Mouse (Mus musculus) embryonic fibroblast, embryonic 13.5 days (primary cell): Measurements from ENCODE around the gene Cdh23. TPM values are rescaled to one million over a fixed set of nuclear protein-coding genes. Genes with fewer than 3 reads are reported as not detected.
A peak's percentile ranks its signal among the peaks of the same experiment; 100 is the strongest.

Experiments
- H3K27ac ChIP-seq: 2 replicates; pipeline ENCODE4 v1.5.1; 2012; ENCODE audit warnings: low read length, control low read depth, inconsistent platforms; ENCODE audit not compliant: insufficient read depth
- H3K4me1 ChIP-seq: 2 replicates; pipeline ENCODE4 v1.6.1; 2011; ENCODE audit warnings: low read length; ENCODE audit not compliant: control insufficient read depth, insufficient read depth
- H3K4me3 ChIP-seq: 2 replicates; pipeline ENCODE4 v1.5.1; 2011; ENCODE audit warnings: mild to moderate bottlenecking, control low read depth, low read length; ENCODE audit not compliant: insufficient read depth
- CTCF ChIP-seq: IDR thresholded peaks from 2 replicates; pipeline ENCODE4 v1.5.1; 2011; ENCODE audit warnings: mild to moderate bottlenecking, control low read depth, low read length, moderate library complexity, borderline replicate concordance; ENCODE audit not compliant: insufficient read depth
- POLR2A ChIP-seq: IDR thresholded peaks from 2 replicates; pipeline ENCODE4 v1.6.1; 2011; ENCODE audit warnings: low read depth, mild to moderate bottlenecking, control low read depth, low read length, moderate library complexity
- polyA plus RNA-seq: library from polyadenylated mRNA; stranded (reverse); fragments of >200 nt; gene quantifications from 2 replicates; pipeline ENCODE4 v1.2.4, GENCODE M21; 2011; ENCODE audit warnings: low read depth; ENCODE audit not compliant: missing spikeins, insufficient read length

The Cdh23 gene
- polyA plus RNA-seq, 1 experiment: 0.86 TPM

DNA sequence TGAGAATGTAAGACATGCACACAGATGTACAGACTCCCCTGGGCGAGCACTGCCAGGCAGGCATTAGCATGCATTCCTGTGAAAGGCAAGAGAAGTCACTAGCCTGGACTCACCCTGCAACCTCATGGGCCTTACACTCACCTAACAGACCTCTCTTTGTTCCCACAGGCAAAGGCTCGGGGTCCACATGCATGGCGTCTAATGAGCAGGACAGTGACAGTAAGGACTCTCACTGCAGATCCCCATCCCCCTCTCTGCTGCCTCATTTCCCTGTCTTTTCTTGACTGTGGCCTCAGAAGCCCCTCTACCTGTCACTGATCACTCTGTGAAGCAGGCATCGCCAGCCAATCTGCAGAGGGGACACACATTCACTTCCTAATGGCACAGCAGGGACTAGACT, 337.5 kb downstream of the Cdh23 start:
- TF ChIP-seq POLR2A (no peak), CTCF (no peak)
- peaks cover 8% of the 10 kb centered on the region for H3K4me1 ChIP-seq
- H3K27ac ChIP-seq: no peak overlapping the region
- no peak overlapping the region for H3K4me3 ChIP-seq

DNA sequence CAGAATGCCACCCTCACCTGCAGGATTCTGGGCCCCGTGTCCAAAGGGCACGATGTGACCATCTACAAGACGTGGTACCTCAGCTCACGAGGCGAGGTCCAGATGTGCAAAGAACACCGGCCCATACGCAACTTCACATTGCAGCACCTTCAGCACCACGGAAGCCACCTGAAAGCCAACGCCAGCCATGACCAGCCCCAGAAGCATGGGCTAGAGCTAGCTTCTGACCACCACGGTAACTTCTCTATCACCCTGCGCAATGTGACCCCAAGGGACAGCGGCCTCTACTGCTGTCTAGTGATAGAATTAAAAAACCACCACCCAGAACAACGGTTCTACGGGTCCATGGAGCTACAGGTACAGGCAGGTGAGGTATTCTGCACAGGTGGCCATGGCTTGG, 338.4 kb downstream of the Cdh23 start:
- no peak for TF ChIP-seq CTCF
- no peak for TF ChIP-seq POLR2A
- no peak overlapping the region for H3K4me3 ChIP-seq
- H3K4me1 ChIP-seq: peaks cover 14% of the 10 kb centered on the region
- H3K27ac ChIP-seq: no peak overlapping the region

DNA sequence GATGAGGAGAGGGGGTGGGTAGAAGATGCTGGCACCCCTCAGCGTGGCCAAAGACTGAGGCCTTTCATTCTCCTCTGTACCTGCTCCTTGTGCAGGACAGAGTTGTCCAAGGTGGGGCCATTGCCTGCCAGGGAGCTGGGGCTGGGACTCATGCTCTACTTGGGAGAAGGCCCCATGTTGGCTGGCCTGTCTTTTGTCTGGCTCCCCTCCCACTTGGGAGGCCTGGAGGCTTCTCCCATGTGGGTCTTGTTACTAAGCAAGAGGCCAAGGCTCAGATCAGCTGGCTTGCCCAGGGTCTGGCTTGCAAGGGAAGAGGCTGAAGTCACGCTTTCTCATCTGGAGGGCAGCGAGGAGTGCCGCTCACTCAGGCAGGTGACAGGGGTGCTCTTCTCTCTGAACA, 338.8 kb downstream of the Cdh23 start:
- Histone ChIP-seq H3K4me1 (peaks cover 16% of the 10 kb centered on the region), H3K4me3 (no peak overlapping the region), H3K27ac (no peak overlapping the region)
- TF ChIP-seq POLR2A (no peak), CTCF (no peak)

DNA sequence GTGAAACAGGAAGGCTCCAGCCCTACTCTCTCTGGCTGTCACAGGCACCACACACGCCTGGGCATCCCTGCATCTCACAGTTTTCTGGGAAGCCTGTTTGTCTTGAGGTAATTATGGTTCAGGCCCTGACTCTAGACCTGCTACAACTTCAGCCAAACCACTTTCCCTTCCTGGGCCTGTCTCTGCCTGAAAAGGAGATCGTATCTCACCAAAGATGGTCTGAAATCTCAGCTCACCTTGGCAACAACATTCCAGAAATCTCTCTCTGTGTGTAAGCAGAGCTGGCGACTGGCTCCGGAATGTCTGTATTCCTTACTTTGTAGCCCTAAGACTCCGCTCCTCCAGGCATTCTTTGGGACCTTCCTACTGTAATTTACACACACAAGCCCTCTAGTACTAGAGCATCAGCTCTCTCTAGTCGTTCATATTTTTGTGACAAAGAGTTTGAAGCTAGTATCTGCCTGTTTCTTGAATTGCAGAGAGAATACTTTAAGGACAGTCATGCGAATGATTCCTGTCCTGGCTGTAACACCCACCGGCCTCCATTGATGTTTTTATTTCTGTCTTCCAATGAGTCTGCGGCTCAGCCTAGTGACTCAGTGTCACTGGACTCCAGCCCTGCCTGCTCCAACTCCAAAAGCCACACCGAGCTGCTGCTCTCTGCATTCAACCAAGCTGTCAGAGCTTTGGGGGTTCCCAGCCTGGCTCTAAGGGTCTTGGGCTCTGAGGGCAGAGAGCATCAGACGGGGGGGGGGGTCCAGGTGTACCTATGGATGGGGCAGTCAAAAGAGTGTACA, 341.2 kb downstream of the Cdh23 start:
- Histone ChIP-seq H3K27ac (peak overlapping the region; percentile 99), H3K4me1 (peaks cover 28% of the 10 kb centered on the region), H3K4me3 (no peak overlapping the region)
- no peak for TF ChIP-seq CTCF
- TF ChIP-seq POLR2A: no peak; the same call in 1 of the 2 replicates

DNA sequence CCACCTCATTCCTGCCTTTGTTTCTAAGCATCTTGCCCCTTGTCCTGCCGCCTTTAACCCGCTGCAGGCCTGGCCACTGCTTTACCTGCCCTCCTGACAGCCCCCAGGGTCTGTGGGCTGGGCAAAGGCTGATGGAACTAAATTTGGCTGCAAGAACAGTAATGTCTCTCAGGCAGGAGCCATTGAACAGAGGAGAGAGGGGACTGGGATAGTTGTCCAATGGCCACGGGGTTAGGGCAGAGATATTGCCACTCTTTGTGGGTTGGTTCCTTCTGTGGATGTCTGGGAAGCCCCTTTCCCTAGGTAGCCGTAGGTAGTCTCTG, 342.3 kb downstream of the Cdh23 start:
- H3K4me1 ChIP-seq: peaks cover 28% of the 10 kb centered on the region
- no peak overlapping the region for H3K4me3 ChIP-seq
- peak overlapping the region; percentile 99 for H3K27ac ChIP-seq
- TF ChIP-seq CTCF (no peak), POLR2A (no peak)

DNA sequence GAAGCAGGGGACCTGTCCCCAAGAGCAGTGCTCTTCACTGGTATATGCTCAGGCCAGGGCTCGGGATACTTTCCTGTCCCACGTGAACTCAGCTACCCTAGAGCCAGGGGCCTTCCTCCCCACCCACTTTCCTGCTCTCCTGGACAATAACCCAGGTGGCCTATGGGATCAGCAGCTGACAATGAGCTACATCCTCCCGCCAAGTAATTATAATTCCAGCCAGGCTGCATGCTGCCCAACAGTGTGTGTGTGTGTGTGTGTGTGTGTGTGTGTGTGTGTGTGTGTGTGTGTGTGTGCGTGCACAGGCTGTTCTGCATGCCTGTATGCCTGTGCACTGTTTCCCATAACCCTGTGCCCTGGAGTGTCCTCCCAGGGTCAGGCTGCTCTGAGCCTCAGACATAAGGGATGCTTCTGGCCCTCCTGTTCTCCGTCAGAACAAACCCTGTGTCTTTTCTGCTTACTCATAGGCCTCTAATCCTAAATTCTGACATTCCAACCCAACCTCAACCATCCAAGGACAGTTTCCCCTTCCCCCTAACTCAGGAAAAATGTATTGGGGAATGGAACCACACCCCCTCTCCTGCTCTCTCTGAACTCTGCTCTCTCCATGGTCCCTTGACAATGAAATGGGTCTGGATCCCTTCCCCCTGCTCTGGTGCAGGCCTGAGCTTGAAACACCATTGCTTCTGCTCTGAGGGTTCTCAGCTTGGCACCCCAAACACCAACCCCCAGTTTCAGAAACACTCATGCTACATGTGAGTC, 342.9 kb downstream of the Cdh23 start:
- TF ChIP-seq POLR2A: no peak
- H3K27ac ChIP-seq: peak overlapping the region; percentile 99
- peaks cover 28% of the 10 kb centered on the region for H3K4me1 ChIP-seq
- H3K4me3 ChIP-seq: no peak overlapping the region

DNA sequence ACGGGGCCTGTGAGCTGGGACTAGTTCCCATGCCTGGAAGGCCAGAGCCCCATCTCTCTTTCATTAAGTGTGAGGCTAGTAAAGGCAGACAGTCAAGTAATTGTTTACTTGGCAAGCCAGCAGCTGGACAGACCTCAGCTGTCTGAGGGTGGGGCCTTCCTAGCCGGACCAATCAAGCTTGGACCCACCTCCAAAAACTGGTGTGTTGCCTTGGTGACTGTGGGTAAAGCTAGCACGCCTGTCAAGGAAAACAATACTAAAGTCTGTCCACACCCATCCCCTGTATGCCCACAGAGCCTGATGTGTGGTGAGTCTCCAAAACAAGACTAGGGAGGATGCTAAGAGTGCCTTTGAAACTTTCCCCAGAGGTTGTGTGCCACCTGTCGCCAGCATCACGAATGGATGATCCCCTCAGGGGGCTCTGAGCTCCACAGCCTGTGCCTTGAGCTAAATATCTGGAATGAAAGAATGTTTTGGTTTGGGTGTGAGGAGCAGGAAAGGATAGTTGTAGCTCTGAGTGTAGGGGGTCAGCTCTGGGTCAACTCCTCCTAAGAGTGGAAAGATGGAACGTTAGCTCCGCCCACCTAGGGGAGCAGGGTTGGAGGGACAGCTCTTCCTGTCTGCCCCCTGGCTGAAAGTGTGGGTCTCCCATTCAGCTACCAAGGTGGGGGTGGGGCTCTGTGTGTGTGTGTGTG, 344.4 kb downstream of the Cdh23 start:
- H3K4me1 ChIP-seq: peaks cover 28% of the 10 kb centered on the region
- TF ChIP-seq CTCF (no peak), POLR2A (0 out of 2 replicates have a peak, but pooled peaks have one; percentile 22)
- no peak overlapping the region for H3K4me3 ChIP-seq
- peak overlapping the region; percentile 91 for H3K27ac ChIP-seq

DNA sequence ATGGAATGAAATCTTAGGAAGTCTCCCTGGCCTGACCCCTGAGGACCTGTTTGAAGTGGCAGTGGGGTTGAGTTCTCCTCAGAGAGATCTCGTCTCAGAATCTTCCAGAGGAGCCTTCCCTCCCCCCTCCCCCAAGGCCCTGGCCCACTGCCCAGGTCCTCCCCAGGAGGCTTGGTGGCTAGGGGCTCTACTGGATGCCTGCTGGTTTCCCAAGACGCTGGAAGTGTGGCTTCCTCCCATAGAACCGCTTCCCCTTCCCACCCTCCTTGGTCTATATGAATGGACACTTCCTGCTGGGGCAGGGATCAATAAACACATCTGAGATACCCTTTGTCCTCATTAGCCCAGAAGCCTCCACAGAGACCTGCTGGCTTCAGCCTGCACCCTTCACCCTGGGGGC, 345.0 kb downstream of the Cdh23 start:
- Histone ChIP-seq H3K4me3 (no peak overlapping the region), H3K4me1 (peaks cover 28% of the 10 kb centered on the region), H3K27ac (peak overlapping the region; percentile 91)
- no peak for TF ChIP-seq CTCF
- no peak for TF ChIP-seq POLR2A

DNA sequence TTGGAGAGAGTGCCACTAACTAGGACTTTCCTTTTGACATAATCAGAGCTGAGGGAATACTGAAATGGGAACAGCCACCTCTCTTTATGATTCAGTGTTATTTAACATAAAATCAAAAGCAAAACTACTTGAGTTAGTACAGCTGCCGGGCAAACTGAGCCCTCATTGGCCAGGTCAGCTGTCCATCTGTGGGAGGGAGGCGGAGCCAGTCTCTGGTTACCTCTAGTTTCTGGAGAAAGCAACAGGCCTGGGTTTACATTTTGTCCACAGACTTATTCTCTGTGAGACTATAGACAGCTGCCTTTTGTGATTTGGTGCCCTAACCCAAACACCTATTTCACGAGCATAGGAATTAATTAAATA, 345.5 kb downstream of the Cdh23 start:
- Histone ChIP-seq H3K4me3 (no peak overlapping the region), H3K27ac (peak overlapping the region; percentile 91), H3K4me1 (peaks cover 26% of the 10 kb centered on the region)
- TF ChIP-seq POLR2A (peak; percentile 22; the same call in 1 of the 2 replicates), CTCF (no peak)
